Mouse (Mus musculus) limb, embryonic 13.5 days (tissue): ENCODE data around the gene Trim30b. TPM values are rescaled to one million over a fixed set of nuclear protein-coding genes. Genes with fewer than 3 reads are reported as not detected.
"Not testable (repeated sequence)": the region's sequence is repeated elsewhere in the genome, so short reads cannot be mapped to it uniquely, and the experiment has no call there.

Experiments
- ATAC-seq: fragments of 200-750 bp; cut with Nextera tagmentation; 2 replicates; pipeline ENCODE4 v1.8.0; 2017; ENCODE audit warnings: low read depth, moderate number of reproducible peaks, moderate TSS enrichment; ENCODE audit not compliant: low FRiP score
- H3K27ac ChIP-seq: fragments of 300-500 bp; sonication (generic); 2 replicates; pipeline ENCODE4 v1.5.1; 2015; ENCODE audit warnings: inconsistent platforms, mild to moderate bottlenecking, moderate library complexity
- H3K27me3 ChIP-seq: fragments of 300-500 bp; sonication (generic); 2 replicates; pipeline ENCODE4 v1.6.1; 2015; ENCODE audit warnings: mild to moderate bottlenecking, inconsistent platforms
- H3K36me3 ChIP-seq: fragments of 300-500 bp; sonication (generic); 2 replicates; pipeline ENCODE4 v1.6.1; 2015; ENCODE audit warnings: inconsistent platforms, mild to moderate bottlenecking, moderate library complexity
- H3K4me1 ChIP-seq: fragments of 300-500 bp; sonication (generic); 2 replicates; pipeline ENCODE4 v1.6.1; 2015; ENCODE audit warnings: inconsistent platforms
- H3K4me2 ChIP-seq: fragments of 300-500 bp; sonication (generic); replicated peaks from 2 replicates; pipeline ENCODE4 v1.6.1; 2015; ENCODE audit warnings: inconsistent platforms, mild to moderate bottlenecking, moderate library complexity
- H3K4me3 ChIP-seq: fragments of 300-500 bp; sonication (generic); 2 replicates; pipeline ENCODE4 v1.5.1; 2015; ENCODE audit warnings: moderate library complexity, mild to moderate bottlenecking, inconsistent platforms
- H3K9ac ChIP-seq: fragments of 300-500 bp; sonication (generic); 2 replicates; pipeline ENCODE4 v1.6.1; 2015; ENCODE audit warnings: mild to moderate bottlenecking, inconsistent platforms
- H3K9me3 ChIP-seq: fragments of 300-500 bp; sonication (generic); 2 replicates; pipeline ENCODE4 v1.6.1; 2016; ENCODE audit warnings: inconsistent platforms
- WGBS: fragments of 180-500 bp; shearing (Covaris S2); methylation state at CpG from one replicate; pipeline ENCODE4 v1.1.7; 2015; 5-methylcytosine and 5-hydroxymethylcytosine counted together
- polyA plus RNA-seq: library from polyadenylated mRNA; unstranded; fragments of >200 nt; fragmentation: Nextera tagmentation; extraction: Ambion mirVana; gene quantifications from 2 replicates; pipeline ENCODE4 v1.2.1, GENCODE M21; 2015

Trim30b gene
- polyA plus RNA-seq = 0.05 TPM in 1 of 2 replicates, not detected in the other

GRCm38 (mm10) chr7:104369736-104370414 is at the start of gene Trim30b:
Trim30b (minus strand) TSS chr7:104369884.
- Histone ChIP-seq H3K27ac (no peak within 1 kb of the TSS), H3K4me3 (no peak within 1 kb of the TSS), H3K4me2 (no peak within 1 kb of the TSS), H3K9ac (no peak within 1 kb of the TSS), H3K4me1 (no peaks in the 10 kb centered on the region), H3K36me3 (no peaks in the 10 kb centered on the region), H3K27me3 (no peaks in the 10 kb centered on the region), H3K9me3 (no peaks in the 10 kb centered on the region)
- no peak for ATAC-seq
- WGBS = 52% methylated on average over 1 of the region's 1 CpGs

- ATAC-seq = no peak
- no peaks in the 10 kb centered on the region for H3K4me1 ChIP-seq
- H3K36me3 ChIP-seq = no peaks in the 10 kb centered on the region
- peaks cover 3% of the 10 kb centered on the region; the same call in 1 of the 2 replicates for H3K9me3 ChIP-seq
- H3K27me3 ChIP-seq = no peaks in the 10 kb centered on the region
- H3K9ac ChIP-seq = no peak overlapping the region
- H3K27ac ChIP-seq = no peak overlapping the region
- no peak overlapping the region for H3K4me3 ChIP-seq
- 89% methylated on average over 3 of the region's 3 CpGs for WGBS
- H3K4me2 ChIP-seq = no peak overlapping the region
Measured at GRCm38 (mm10) chr7:104404460-104404950, 34.8 kb upstream of the Trim30b start.

GRCm38 (mm10) chr7:104401140-104401539 is 31.5 kb upstream of the Trim30b start:
- no peak overlapping the region for H3K4me2 ChIP-seq
- no peak overlapping the region for H3K27ac ChIP-seq
- H3K36me3 ChIP-seq = no peaks in the 10 kb centered on the region
- no peaks in the 10 kb centered on the region for H3K27me3 ChIP-seq
- no peaks in the 10 kb centered on the region for H3K9me3 ChIP-seq
- H3K9ac ChIP-seq = no peak overlapping the region
- no peak overlapping the region for H3K4me3 ChIP-seq
- no peaks in the 10 kb centered on the region for H3K4me1 ChIP-seq
- ATAC-seq = no peak

- no peak for ATAC-seq
- Histone ChIP-seq H3K27me3 (no peaks in the 10 kb centered on the region), H3K4me3 (no peak within 1 kb of the TSS), H3K4me2 (no peak within 1 kb of the TSS), H3K9ac (no peak within 1 kb of the TSS), H3K9me3 (no peaks in the 10 kb centered on the region), H3K36me3 (no peaks in the 10 kb centered on the region), H3K4me1 (no peaks in the 10 kb centered on the region), H3K27ac (no peak within 1 kb of the TSS)
- WGBS = 64% methylated on average over 1 of the region's 1 CpGs
Measured at GRCm38 (mm10) chr7:104400698-104401097, 31.0 kb upstream of the Trim30b start, which contains the start of gene Trim30c. Trim30c (minus strand) TSS chr7:104400837.

- H3K4me2 ChIP-seq = no peak overlapping the region
- no peaks in the 10 kb centered on the region for H3K36me3 ChIP-seq
- no peaks in the 10 kb centered on the region for H3K4me1 ChIP-seq
- no peak overlapping the region for H3K4me3 ChIP-seq
- H3K9me3 ChIP-seq = no peaks in the 10 kb centered on the region
- no peaks in the 10 kb centered on the region for H3K27me3 ChIP-seq
- no peak overlapping the region for H3K27ac ChIP-seq
- WGBS = 76% methylated on average over 1 of the region's 1 CpGs
- no peak overlapping the region for H3K9ac ChIP-seq
- ATAC-seq = no peak
Measured at GRCm38 (mm10) chr7:104398492-104398891, 28.8 kb upstream of the Trim30b start.

- Histone ChIP-seq H3K9me3 (no peaks in the 10 kb centered on the region), H3K27me3 (no peaks in the 10 kb centered on the region), H3K9ac (no peak overlapping the region), H3K4me2 (no peak overlapping the region), H3K27ac (no peak overlapping the region), H3K36me3 (no peaks in the 10 kb centered on the region), H3K4me1 (no peaks in the 10 kb centered on the region), H3K4me3 (no peak overlapping the region)
- no peak for ATAC-seq
Measured at GRCm38 (mm10) chr7:104366339-104366738, 3.3 kb downstream of the Trim30b start.

GRCm38 (mm10) chr7:104353600-104353967 is 16.1 kb downstream of the Trim30b start:
- whole genome bisulfite sequencing = 66% methylated on average over 2 of the region's 2 CpGs
- H3K36me3 ChIP-seq = no peaks in the 10 kb centered on the region
- H3K27ac ChIP-seq = no peak overlapping the region; the same call in 1 of the 2 replicates
- H3K4me2 ChIP-seq = peak overlapping the region; percentile 66
- no peak; the same call in 1 of the 2 replicates for ATAC-seq
- H3K27me3 ChIP-seq = no peaks in the 10 kb centered on the region
- H3K4me3 ChIP-seq = peak overlapping the region; percentile 46
- no peaks in the 10 kb centered on the region for H3K9me3 ChIP-seq
- no peak overlapping the region for H3K9ac ChIP-seq
- 0 out of 2 replicates have a peak, but pooled peaks cover 3% of the 10 kb centered on the region for H3K4me1 ChIP-seq

GRCm38 (mm10) chr7:104352717-104353599 is 16.7 kb downstream of the Trim30b start, which contains the start of gene Trim12c:
Trim12c (minus strand) TSS chr7:104353362.
- Histone ChIP-seq H3K4me1 (0 out of 2 replicates have a peak, but pooled peaks cover 3% of the 10 kb centered on the region), H3K27ac (no peak within 1 kb of the TSS; the same call in 1 of the 2 replicates), H3K36me3 (no peaks in the 10 kb centered on the region), H3K4me3 (peak within 1 kb of the TSS; percentile 46), H3K4me2 (peak within 1 kb of the TSS; percentile 66), H3K9me3 (no peaks in the 10 kb centered on the region), H3K27me3 (no peaks in the 10 kb centered on the region), H3K9ac (peak within 1 kb of the TSS; percentile 56)
- 5% methylated on average over 13 of the region's 14 CpGs for WGBS
- ATAC-seq = peak; percentile 100

- not testable (repeated sequence) for H3K27ac ChIP-seq, H3K9me3 ChIP-seq, H3K9ac ChIP-seq, ATAC-seq, H3K4me3 ChIP-seq, H3K27me3 ChIP-seq, H3K36me3 ChIP-seq, H3K4me2 ChIP-seq, H3K4me1 ChIP-seq
- 84% methylated on average over 4 of the region's 4 CpGs for WGBS
Measured at GRCm38 (mm10) chr7:104348043-104348442, 21.6 kb downstream of the Trim30b start.

GRCm38 (mm10) chr7:104340744-104341143 is 28.9 kb downstream of the Trim30b start:
- not testable (repeated sequence) for ATAC-seq, H3K9me3 ChIP-seq, H3K27ac ChIP-seq, H3K4me2 ChIP-seq, H3K27me3 ChIP-seq, H3K36me3 ChIP-seq, H3K4me1 ChIP-seq, H3K9ac ChIP-seq, H3K4me3 ChIP-seq
- 80% methylated on average over 3 of the region's 4 CpGs for WGBS

- not testable (repeated sequence) for ATAC-seq, H3K9ac ChIP-seq, H3K36me3 ChIP-seq, H3K9me3 ChIP-seq, H3K27me3 ChIP-seq, H3K4me1 ChIP-seq, H3K4me3 ChIP-seq, H3K27ac ChIP-seq, H3K4me2 ChIP-seq
- WGBS = 79% methylated on average over 3 of the region's 3 CpGs
Measured at GRCm38 (mm10) chr7:104335547-104335946, 34.1 kb downstream of the Trim30b start.

- not testable (repeated sequence) for H3K4me3 ChIP-seq, H3K9ac ChIP-seq, H3K4me2 ChIP-seq, H3K4me1 ChIP-seq, H3K9me3 ChIP-seq, H3K27ac ChIP-seq, H3K27me3 ChIP-seq, ATAC-seq, H3K36me3 ChIP-seq
- WGBS = 86% methylated on average over 2 of the region's 2 CpGs
Measured at GRCm38 (mm10) chr7:104329171-104329570, 40.5 kb downstream of the Trim30b start, which contains the start of gene Trim34b. Trim34b (plus strand) TSS chr7:104329471.
